Mouse (Mus musculus) megakaryocyte-erythroid progenitor cell, adult 5 weeks (primary cell): ENCODE data around the gene Hira. TPM values are rescaled to one million over a fixed set of nuclear protein-coding genes. Genes with fewer than 3 reads are reported as not detected.

Experiments
- polyA plus RNA-seq: library from polyadenylated mRNA; stranded (reverse); fragments of >175 nt; gene quantifications from 2 replicates; pipeline ENCODE4 v1.2.3, GENCODE M21; 2012

Gene Hira
- polyA plus RNA-seq: 25.6 and 31.1 TPM in 2 replicates

GRCm38 (mm10) chr16:18876442-18877308 lies at the start of gene Hira, which contains the start of gene Mrpl40:
Hira (plus strand) TSS chr16:18877037.
Mrpl40 (minus strand) TSS chr16:18876862.

GRCm38 (mm10) chr16:18836468-18837208 lies 40.2 kb upstream of the Hira start, which contains the start of the genes 2510002D24Rik and Gm28539:
2510002D24Rik (plus strand) TSS chr16:18836578.
Gm28539 (plus strand) TSS chr16:18836584.

Other genes with a start within 250 kb of the Hira start
- 6.9 and 10.6 TPM in 2 replicates for gene Sept5, start 247.1 kb upstream of the Hira start, polyA plus RNA-seq
- gene Cldn5, start 100.2 kb upstream of the Hira start, polyA plus RNA-seq: 0.13 TPM in 1 of 2 replicates, not detected in the other
- 9.6 and 10.8 TPM in 2 replicates for gene Ufd1, start 65.3 kb upstream of the Hira start, polyA plus RNA-seq
- 22.4 and 27.9 TPM in 2 replicates for gene Cdc45, start 65.0 kb upstream of the Hira start, polyA plus RNA-seq
- 52.4 and 56.7 TPM in 2 replicates for gene 2510002D24Rik, start 40.5 kb upstream of the Hira start, polyA plus RNA-seq
- not detected in 2 replicates for gene Gm28539, start 40.5 kb upstream of the Hira start, polyA plus RNA-seq
- gene Mrpl40, start 175 bp upstream of the Hira start, polyA plus RNA-seq: 13.5 and 14.5 TPM in 2 replicates